In the genomic region with DNA sequence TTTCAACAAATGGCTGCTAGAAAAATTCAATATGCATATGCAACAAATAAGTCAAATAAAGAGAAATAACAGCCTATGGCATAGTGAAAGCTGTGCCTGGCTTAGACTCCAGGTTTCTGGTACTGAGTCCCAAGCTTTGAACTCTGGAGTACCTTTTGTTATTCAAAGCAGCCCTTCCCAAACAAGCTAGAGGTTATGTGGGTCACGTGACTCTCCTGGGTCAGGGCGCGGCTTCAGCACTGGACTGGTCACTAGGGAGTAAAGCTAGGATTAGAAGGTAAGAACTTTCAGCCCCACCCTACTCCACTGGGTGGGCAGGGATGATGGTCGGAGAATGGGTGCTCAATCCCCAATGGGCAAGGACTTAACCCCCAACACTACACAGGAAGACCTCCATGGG, we compare ENCODE assay signal across 15 mouse cellular contexts.
"Had no signal": no experiment of that assay in that cellular context is flagged by ENCODE, and none has a peak within 500 bp of the region (broad histone marks: within the 10 kb centered on the region; RNA-seq: fewer than 3 reads in every experiment).

No protein-coding gene starts in this region.

- H3K9me3 ChIP-seq: midbrain, embryonic 13.5 days; neural tube, embryonic 13.5 days; neural tube, embryonic 15.5 days; stomach, embryonic 15.5 days had no signal

- H3K27ac ChIP-seq: midbrain, embryonic 13.5 days; neural tube, embryonic 13.5 days; neural tube, embryonic 15.5 days; stomach, embryonic 15.5 days had no signal

- DNase-seq: lung, embryonic 14.5 days; lung, postnatal 10 days; lung, postnatal 4 days; retina, postnatal 1 day; right cerebral cortex, adult 18-20 months; right cerebral cortex, postnatal 25 days; right cerebral cortex, postnatal 4 days; thymus, adult 18-20 months; thymus, postnatal 14 days; thymus, postnatal 36 days had no signal

- H3K9ac ChIP-seq: lung, embryonic 14.5 days; midbrain, embryonic 13.5 days; neural tube, embryonic 13.5 days; neural tube, embryonic 15.5 days; stomach, embryonic 15.5 days had no signal

- H3K27me3 ChIP-seq: midbrain, embryonic 13.5 days; neural tube, embryonic 13.5 days; neural tube, embryonic 15.5 days; stomach, embryonic 15.5 days had no signal

- H3K4me3 ChIP-seq: midbrain, embryonic 13.5 days; myocyte; neural tube, embryonic 13.5 days; neural tube, embryonic 15.5 days; stomach, embryonic 15.5 days had no signal
